Mouse (Mus musculus) stomach, postnatal 0 days (tissue): Measurements from ENCODE around the gene Slc9a6.

Experiments
- CTCF ChIP-seq: IDR thresholded peaks from 2 replicates; pipeline ENCODE4 v1.5.1; 2016; ENCODE audit warnings: antibody characterized with exemption, low read depth, mild to moderate bottlenecking, moderate library complexity
- EP300 ChIP-seq: optimal IDR thresholded peaks from 2 replicates; pipeline ENCODE3; 2016; ENCODE audit warnings: antibody characterized with exemption

DNA sequence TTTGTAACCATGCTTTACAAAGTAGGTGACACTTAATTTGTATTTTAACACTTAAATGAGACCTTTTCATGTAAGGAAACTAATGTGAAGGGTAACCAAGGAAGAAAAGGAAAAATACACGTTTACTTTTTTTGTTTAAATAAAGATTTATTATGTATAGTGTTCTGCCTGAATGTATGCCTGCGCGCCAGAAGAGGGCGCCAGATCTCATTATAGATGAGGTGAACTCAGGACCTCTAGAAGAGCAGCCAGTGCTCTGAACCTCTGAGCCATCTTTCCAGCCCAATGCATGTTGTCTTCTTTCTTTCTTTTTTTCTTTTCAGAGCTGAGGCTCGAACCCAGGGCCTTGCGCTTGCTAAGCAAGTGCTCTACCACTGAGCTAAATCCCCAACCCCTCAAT, 37.1 kb upstream of the Slc9a6 start:
- TF ChIP-seq CTCF (peak; percentile 71), EP300 (no peak)
